Comparison of ENCODE assay signal across 41 mouse cellular contexts in the genomic region with DNA sequence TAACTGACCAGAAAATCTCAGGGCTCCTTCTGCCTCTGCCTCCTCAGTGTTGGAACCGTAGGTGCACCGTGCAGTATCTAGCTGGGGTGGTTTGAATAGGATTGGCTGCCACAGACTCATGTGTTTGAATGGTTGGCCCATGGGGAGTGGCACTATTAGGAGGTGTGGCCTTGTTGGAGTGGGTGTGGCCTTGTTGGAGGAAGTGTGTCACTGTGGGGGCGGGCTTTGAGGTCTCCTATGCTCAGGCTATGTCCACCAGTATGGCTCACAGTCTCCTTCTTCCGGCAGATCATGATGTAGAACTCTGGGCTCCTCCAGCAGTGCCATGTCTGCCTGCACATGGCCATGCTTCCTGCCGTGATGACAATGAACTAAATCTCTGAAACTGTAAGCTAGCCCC. TPM values are rescaled to one million over a fixed set of nuclear protein-coding genes. Genes with fewer than 3 reads are reported as not detected.
"Had no signal": no experiment of that assay in that cellular context is flagged by ENCODE, and none has a peak within 500 bp of the region (broad histone marks: within the 10 kb centered on the region; RNA-seq: fewer than 3 reads in every experiment).

No protein-coding gene starts in this region.

- DNase-seq: gastrocnemius, adult 2 months; gastrocnemius, postnatal 10 days; gastrocnemius, postnatal 25 days; heart, adult 2 months; heart, postnatal 10 days; heart, postnatal 4 days; kidney, adult 18-20 months; kidney, adult 9 months; kidney, postnatal 14 days; kidney, postnatal 36 days; layer of hippocampus, adult 9-11 months; layer of hippocampus, postnatal 36 days; left cerebral cortex, postnatal 4 days had no signal

- H3K27ac ChIP-seq: gastrocnemius, adult 2 months; heart, adult 2 months; hindbrain, embryonic 10.5 days; hindbrain, embryonic 12.5 days; hindbrain, embryonic 15.5 days; intestine, embryonic 15.5 days; kidney, embryonic 15.5 days; kidney, postnatal 0 days; limb, embryonic 13.5 days; limb, embryonic 15.5 days; liver, embryonic 12.5 days; liver, embryonic 14.5 days had no signal

- H3K9me3 ChIP-seq: heart, embryonic 12.5 days; hindbrain, embryonic 10.5 days; hindbrain, embryonic 12.5 days; hindbrain, embryonic 15.5 days; intestine, embryonic 15.5 days; kidney, embryonic 15.5 days; limb, embryonic 13.5 days; limb, embryonic 15.5 days; liver, embryonic 12.5 days had no signal

- H3K4me1 ChIP-seq: heart, embryonic 12.5 days; hindbrain, embryonic 12.5 days; intestine, embryonic 15.5 days; kidney, embryonic 15.5 days; limb, embryonic 13.5 days; limb, embryonic 15.5 days; liver, embryonic 12.5 days had no signal

- H3K36me3 ChIP-seq: heart, embryonic 12.5 days; hindbrain, embryonic 10.5 days; hindbrain, embryonic 12.5 days; hindbrain, embryonic 15.5 days; intestine, embryonic 15.5 days; kidney, embryonic 15.5 days; limb, embryonic 13.5 days; limb, embryonic 15.5 days; liver, embryonic 12.5 days had no signal

- H3K27me3 ChIP-seq: hindbrain, embryonic 12.5 days; hindbrain, embryonic 15.5 days; intestine, embryonic 15.5 days; kidney, embryonic 15.5 days; limb, embryonic 13.5 days; limb, embryonic 15.5 days had no signal

- H3K9ac ChIP-seq: heart, embryonic 12.5 days; hindbrain, embryonic 12.5 days; hindbrain, embryonic 15.5 days; intestine, embryonic 15.5 days; kidney, embryonic 15.5 days; limb, embryonic 13.5 days; limb, embryonic 15.5 days; liver, embryonic 12.5 days; liver, embryonic 14.5 days had no signal

- H3K4me3 ChIP-seq: gastrocnemius, adult 2 months; heart, adult 2 months; heart, embryonic 12.5 days; hindbrain, embryonic 10.5 days; hindbrain, embryonic 12.5 days; hindbrain, embryonic 15.5 days; intestine, embryonic 15.5 days; kidney, embryonic 15.5 days; limb, embryonic 13.5 days; limb, embryonic 15.5 days; liver, embryonic 12.5 days had no signal

- H3K4me2 ChIP-seq: heart, embryonic 12.5 days; hindbrain, embryonic 12.5 days; hindbrain, embryonic 15.5 days; intestine, embryonic 15.5 days; kidney, embryonic 15.5 days; limb, embryonic 13.5 days; limb, embryonic 15.5 days; liver, embryonic 12.5 days had no signal

- ATAC-seq: inflammation-experienced regulatory T-cells, adult 6 months; intestine, embryonic 15.5 days; intestine, postnatal 0 days; liver, embryonic 12.5 days had no signal

RNA-seq across cellular contexts. Expression of a gene that starts 9.4 kb away (rescaled TPM):
- total RNA-seq: granulocyte monocyte progenitor cell, adult 5-6 weeks had no signal

RNA-seq across cellular contexts. Expression of a gene that starts 35.6 kb away (rescaled TPM):
- total RNA-seq: gastrocnemius, adult 2 months; gastrocnemius, postnatal 10 days; gastrocnemius, postnatal 25 days; gastrocnemius, postnatal 4 days; granulocyte monocyte progenitor cell, adult 5-6 weeks; heart, adult 2 months; heart, postnatal 10 days; heart, postnatal 25 days; heart, postnatal 4 days; layer of hippocampus, adult 18-20 months; layer of hippocampus, adult 8-10 months; layer of hippocampus, postnatal 14 days; layer of hippocampus, postnatal 36 days; left cerebral cortex, adult 18-20 months; left cerebral cortex, adult 8-10 months; left cerebral cortex, postnatal 10 days; left cerebral cortex, postnatal 25 days; left cerebral cortex, postnatal 4 days; liver, adult 2 months had no signal
- polyA plus RNA-seq: heart, embryonic 12.5 days; heart, embryonic 14.5 days; heart, embryonic 16.5 days; hindbrain, embryonic 10.5 days; hindbrain, embryonic 12.5 days; hindbrain, embryonic 15.5 days; inflammation-experienced regulatory T-cells, adult 6 months; intestine, embryonic 15.5 days; intestine, postnatal 0 days; kidney, embryonic 15.5 days; kidney, postnatal 0 days; limb, embryonic 11.5 days; limb, embryonic 13.5 days; limb, embryonic 15.5 days; liver, adult 2 months; liver, embryonic 12.5 days; liver, embryonic 14.5 days; liver, embryonic 16.5 days had no signal
